Mouse (Mus musculus) left cerebral cortex, postnatal 36 days (tissue): ENCODE results near the gene Cd8b1. TPM values are rescaled to one million over a fixed set of nuclear protein-coding genes. Genes with fewer than 3 reads are reported as not detected.
"Not testable (repeated sequence)": the region's sequence is repeated elsewhere in the genome, so short reads cannot be mapped to it uniquely, and the experiment has no call there.

ENCODE experiments used
- DNase-seq, 2 experiments: peaks; one replicate each; pipeline ENCODE4 v3.0.0; 2021 to 2022; ENCODE audit warnings: low spot score in 2 of 2, mixed read lengths in 1 of 2
- intact Hi-C: fragments of 180-260 bp; cut with DNase I; formaldehyde crosslinking; loops from one replicate; pipeline ENCODE4 v1.15.1; 2025
- total RNA-seq, 2 experiments: library from RNA; stranded (reverse); gene quantifications; 2 replicates each; pipeline ENCODE4 v1.2.3; 2021

Cd8b1 gene
- total RNA-seq = not detected

DNA sequence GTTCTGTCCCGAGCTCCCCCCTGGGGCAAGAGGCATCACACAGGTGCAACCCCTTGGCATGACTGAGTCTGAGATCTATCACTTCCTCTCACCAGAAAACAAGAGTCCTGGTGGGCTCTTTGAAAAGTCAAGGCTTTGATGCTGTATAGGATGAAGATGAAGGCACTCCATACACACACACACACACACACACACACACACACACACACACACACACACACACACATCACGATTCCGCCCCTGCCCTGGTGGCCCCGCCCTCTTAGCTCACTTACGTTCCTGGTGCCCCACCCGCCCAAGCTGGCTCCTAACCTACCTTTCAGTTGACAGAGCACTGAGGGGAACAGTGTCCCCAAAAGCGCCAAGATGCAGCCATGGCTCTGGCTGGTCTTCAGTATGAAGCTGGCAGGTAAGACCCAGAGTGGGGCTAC lies at the start of gene Cd8b1:
Cd8b1 (plus strand) TSS at position 298 of the 431 bp plus-strand sequence.
- intact Hi-C loops = no loop called here
- no peak for DNase-seq

- intact Hi-C loops = loop anchor here (5.0 kb wide), 1 partner anchor 124 kb away; no protein-coding TSS in a partner anchor
- no peak for DNase-seq
Observed at GRCm38 (mm10) chr6:71273715-71274114, 48.9 kb upstream of the Cd8b1 start.

GRCm38 (mm10) chr6:71274621-71275020 lies 48.0 kb upstream of the Cd8b1 start:
- intact Hi-C loops = loop anchor here (5.0 kb wide), 1 partner anchor 123 kb away; no protein-coding TSS in a partner anchor
- DNase-seq = no peak

DNA sequence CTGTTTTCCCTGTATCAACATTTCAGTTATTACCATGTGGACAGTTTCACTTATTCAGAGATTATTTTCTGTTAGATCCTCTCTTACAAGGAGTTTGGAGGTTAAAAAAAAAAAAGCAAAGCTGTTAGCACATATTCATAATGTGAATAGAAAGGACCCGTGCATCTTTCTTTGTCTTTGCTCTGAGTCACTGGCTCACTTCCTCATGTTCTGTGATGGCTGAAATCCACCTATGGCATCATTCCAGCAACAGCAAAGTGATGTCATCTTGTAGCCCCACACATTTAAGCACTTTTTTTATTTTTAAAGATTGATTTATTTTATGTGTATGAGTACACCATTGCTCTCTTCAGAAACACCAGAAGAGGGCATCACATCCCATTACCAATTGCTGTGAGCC lies 43.2 kb upstream of the Cd8b1 start:
- intact Hi-C loops = no loop called here
- no peak for DNase-seq

DNA sequence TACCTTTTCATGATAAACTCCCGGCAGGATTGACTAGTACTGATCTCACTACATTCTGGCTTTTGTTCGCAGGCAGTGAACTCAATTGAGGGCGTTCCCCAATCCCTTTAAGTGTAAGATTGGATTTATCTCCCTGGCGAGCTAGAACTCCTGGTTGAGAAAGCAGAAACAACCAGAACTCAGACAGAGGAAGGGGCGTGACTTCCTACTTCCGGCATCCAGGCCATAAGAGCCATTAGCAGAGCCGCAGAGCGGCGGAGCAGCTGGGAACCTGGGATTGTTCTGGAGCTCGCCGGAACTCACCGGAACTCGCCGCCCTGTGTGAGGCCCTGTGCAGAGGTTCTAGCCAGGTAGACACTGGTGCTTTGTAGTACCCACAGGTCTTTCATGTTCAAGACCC lies 29.1 kb upstream of the Cd8b1 start:
- no peak for DNase-seq
- intact Hi-C loops = no loop called here

GRCm38 (mm10) chr6:71295303-71295702 lies 27.3 kb upstream of the Cd8b1 start:
- DNase-seq = no peak
- intact Hi-C loops = no loop called here

DNA sequence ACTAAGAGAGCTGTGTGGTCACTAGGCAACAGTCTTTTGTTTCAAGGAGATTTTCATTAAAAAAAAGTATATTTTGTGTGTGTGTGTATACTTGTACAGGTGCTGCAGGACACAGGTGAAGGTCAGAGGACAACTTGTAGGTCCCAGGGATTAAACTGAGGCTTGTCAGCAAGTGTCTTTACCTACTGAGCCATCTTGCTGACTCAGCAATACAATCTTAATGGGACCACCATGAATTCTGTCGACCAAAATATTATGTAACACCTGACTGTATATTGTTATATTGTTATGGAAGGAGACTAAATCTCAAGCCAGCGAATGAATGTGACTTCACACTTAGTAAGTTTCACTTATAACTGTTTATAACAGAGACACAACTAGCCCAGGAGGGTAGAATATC lies 24.5 kb upstream of the Cd8b1 start:
- no peak for DNase-seq
- intact Hi-C loops = no loop called here

DNA sequence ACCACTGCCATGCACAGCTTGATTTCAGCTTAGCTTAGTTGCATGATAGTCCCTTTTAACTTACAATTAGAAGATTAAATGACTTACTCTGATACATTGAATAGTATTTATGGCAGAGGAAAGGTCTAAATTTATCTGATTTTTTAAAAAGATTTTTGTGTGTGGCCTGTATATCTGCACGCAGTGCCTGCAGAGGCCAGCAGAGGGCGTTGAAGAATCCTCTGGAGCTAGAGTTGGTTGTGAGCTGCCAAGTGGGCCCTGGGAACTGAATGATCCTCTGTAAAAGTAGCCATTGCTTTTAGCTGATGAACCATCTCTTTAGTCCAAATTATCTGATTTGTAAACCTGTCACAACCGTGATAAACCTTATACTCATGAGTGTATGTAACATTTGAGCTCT lies 23.8 kb upstream of the Cd8b1 start:
- no peak for DNase-seq
- intact Hi-C loops = no loop called here

DNA sequence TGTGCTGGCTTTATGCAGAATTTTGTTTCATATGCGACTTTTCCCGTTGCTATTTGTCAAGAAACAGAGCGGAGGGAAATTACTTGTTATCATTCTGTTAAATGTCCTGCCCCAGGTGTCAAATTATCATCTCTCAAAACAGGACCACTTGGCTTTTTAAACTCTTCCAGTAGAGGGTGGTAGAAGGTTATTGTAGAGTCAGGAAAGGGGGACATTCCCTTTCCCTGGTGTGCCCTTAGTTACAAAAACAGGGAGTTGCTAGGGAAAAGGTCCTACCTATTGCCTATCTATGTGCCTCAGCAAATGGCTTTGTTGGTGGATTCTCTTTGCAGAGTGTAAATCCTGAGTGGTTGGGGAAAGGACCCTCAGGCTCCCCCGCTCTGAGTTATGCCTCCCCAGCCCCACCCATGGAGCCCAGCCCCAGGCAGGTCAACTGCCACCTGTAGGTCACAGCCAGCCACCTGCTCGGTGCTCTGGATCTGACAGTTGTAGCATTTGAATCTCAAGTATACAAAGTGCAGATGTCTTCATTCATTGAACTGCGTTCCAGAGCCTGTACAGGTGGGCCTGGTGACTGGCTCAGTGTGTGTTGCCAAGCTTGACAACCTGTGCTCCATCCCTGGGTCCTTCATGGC lies 20.4 kb upstream of the Cd8b1 start:
- no peak for DNase-seq
- intact Hi-C loops = no loop called here

DNA sequence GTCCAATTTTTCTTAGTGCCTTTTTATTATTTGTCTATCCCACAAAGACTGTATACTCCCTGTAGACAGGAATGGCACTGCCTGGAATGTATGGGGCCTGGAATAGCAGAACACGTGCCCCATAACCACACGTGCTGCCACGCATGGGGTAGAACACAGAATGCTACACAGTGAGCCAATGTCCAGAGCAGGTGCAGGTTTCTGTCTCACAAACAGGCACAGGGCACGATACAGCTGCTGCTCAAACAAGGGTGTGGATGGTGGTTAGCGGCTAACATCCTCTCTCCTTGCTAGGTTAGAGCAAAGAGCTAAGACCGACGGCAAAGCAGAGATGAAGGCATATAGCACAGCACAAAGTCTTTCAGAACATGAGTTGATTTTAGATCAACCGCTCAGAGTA lies 15.1 kb upstream of the Cd8b1 start:
- intact Hi-C loops = no loop called here
- no peak for DNase-seq

- no peak for DNase-seq
- intact Hi-C loops = no loop called here
Observed at GRCm38 (mm10) chr6:71321826-71322283, 733 bp upstream of the Cd8b1 start, which contains the start of gene Smyd1. Gene Smyd1, minus strand, starts transcription at chr6:71322233.

GRCm38 (mm10) chr6:71324816-71325215 lies 2.2 kb downstream of the Cd8b1 start:
- intact Hi-C loops = no loop called here
- DNase-seq = no peak

DNA sequence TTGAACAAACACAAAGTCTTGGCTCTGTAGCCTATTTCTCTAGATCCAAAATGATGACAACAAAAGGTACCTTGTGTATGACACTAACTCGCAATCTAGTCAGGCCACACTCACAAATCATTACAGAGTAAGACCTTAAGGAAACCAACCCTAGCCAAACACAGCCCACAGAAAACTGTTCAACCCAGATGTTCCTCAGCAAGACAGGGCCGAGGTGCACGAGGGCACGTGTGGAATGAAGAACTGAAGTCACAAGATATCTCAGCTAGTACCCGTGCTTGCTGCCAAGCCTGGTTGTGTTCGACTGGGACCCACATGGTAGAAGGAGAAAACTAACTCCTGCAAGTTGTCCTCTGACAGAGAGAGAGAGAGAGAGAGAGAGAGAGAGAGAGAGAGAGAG lies 7.3 kb downstream of the Cd8b1 start:
- intact Hi-C loops = no loop called here
- no peak for DNase-seq

DNA sequence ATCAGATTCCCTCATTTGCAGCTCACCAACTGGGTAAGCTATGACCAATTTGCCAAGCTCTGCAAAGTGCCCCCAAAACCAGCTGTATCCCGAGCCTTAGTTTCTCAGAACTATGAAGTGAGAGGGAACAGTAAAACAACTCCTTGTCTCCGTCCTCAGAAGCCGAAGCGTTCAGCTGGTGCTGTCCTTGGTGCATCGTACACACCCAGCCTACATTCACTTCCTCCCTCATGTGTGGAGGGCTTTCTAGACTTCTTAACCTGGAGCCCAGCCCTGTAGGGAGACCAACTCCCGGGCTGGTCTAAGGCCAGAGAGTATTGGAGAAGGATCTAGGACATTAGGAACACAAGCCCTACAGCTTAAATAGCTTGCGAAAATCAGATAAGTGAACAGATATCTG lies 7.9 kb downstream of the Cd8b1 start:
- intact Hi-C loops = no loop called here
- no peak for DNase-seq

- DNase-seq, intact Hi-C loops: not testable (repeated sequence)
Observed at GRCm38 (mm10) chr6:71331491-71331890, 8.9 kb downstream of the Cd8b1 start.

- intact Hi-C loops = no loop called here
Observed at GRCm38 (mm10) chr6:71332236-71332965, 9.8 kb downstream of the Cd8b1 start.

DNA sequence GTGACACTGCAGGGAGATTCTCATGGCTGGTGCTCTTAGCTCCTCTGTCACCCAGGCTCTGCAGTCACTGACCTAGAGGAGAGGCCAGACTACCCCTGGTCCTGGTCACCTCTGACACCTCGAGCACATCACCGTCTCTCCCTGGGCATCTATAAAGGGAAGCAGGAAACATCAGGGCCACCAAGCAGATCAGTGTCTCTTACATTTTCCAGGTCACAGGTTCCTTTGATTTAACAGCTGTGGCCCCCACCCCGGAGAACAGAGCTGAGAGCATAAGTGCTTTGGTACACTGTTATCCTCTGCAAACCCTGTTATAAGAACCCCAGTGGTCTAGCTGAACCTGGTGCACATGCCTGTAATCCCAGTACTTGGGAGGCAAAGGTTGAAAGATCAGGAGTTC lies 10.4 kb downstream of the Cd8b1 start:
- intact Hi-C loops = no loop called here
- DNase-seq = no peak

More at GRCm38 (mm10) chr6:71332236-71332965, 9.8 kb downstream of the Cd8b1 start:
- no peak for DNase-seq

DNA sequence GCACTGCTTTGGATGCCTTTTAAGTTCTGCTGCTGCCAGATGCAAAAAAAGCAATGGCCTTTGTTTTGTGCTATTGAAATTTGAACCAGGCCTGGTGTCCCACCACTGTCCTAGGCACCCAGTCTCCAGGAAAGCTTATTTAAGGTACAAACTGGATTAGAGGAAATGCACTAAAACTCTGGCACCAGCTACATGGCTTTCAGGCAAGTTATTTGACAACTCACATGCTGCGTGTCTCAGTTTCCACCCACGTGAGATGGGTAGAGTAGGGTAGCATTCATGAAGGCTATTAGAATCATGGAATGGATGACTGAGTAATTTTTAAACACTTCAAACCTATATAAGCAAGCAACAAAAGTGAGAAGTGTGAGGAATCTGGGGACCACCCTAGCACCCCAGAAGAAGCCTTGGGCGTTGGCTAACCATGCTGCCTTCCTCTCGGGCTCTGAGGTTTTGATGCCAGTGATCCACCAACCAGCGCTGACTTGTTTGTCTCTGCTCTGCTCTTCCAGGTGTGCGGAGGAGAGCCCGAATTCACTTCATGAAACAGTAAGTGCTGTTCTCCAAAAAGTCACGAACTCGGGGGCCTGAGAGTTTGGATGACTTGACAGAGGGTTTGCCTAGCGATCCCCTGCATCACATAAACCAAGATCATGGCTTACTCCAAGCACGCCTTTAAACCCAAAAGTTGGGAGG lies 11.1 kb downstream of the Cd8b1 start:
- no peak for DNase-seq

DNA sequence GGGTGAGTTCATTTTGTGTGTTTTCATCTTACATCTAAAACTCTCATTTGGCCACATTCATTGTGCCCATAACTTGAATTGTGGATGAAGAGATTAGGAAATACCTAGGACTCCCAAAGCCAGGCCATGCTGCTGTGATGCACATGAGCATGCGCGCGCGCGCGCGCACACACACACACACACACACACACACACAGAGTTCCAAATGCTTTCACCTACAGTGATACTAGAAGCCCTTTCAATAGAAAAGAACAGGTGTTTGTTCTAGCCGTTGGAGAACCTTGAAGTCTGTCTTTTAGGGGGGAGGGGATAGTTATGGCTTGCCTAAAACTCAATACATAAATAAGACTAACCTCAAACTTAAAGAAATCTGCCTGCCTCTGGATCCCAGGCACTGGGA lies 15.1 kb downstream of the Cd8b1 start:
- DNase-seq = no peak
- intact Hi-C loops = no loop called here

More for the DNA sequence above, 11.1 kb downstream of the Cd8b1 start:
- intact Hi-C loops = no loop called here

- DNase-seq = no peak
Observed at GRCm38 (mm10) chr6:71338941-71339340, 16.4 kb downstream of the Cd8b1 start.

More at GRCm38 (mm10) chr6:71338941-71339340, 16.4 kb downstream of the Cd8b1 start:
- intact Hi-C loops = no loop called here
